Mouse (Mus musculus) spleen, adult 2 months (tissue): Measurements from ENCODE around the gene Dazl.

Experiments
- CTCF ChIP-seq: fragments of 200-500 bp; IDR thresholded peaks from 2 replicates; pipeline ENCODE4 v1.5.1; 2011; ENCODE audit warnings: mild to moderate bottlenecking, inconsistent platforms; ENCODE audit not compliant: insufficient read depth, insufficient read length, insufficient replicate concordance; ENCODE audit errors: extremely low read depth
- POLR2A ChIP-seq: fragments of 200-500 bp; IDR thresholded peaks from 2 replicates; pipeline ENCODE4 v1.6.1; 2011; ENCODE audit warnings: low read depth, low read length, inconsistent platforms

DNA sequence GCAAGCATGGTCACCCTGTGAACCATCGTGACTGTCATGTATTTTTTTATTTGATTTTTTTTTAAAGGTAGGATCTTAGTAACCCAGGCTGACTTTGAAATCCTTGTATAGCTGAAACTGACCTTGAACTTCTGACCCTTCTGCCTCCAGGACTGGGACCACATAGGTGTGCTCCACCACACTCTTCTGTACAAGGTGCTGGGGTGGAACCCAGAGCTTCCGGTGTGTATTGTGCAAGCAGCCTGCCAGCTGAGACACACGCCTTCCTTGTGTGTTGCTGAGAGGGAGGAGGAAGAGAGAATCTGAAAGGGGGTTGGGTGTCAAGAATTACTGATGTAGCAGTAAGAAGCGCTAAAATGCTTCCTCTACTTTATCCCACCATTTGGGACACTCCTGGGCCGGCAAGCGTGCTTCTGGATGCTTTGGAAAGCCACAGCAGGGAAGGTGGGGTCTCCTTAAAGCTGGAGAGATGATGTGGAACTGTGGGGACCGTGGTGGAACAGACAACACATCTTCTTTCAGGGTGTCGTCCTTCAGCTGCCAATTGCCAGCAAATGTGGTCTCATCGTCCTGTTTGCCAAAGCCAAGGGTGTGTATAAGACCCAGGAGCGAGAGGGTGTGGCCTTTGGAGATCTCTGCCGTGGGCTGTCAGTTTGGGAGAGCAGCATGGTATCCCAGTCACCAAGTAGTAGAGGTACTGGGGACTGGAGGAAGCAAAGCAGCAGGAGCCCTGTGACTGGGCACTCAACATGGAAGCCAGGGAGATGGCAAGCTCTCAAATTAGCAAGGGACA is 55.4 kb downstream of the Dazl start:
- TF ChIP-seq POLR2A (no peak), CTCF (no peak)
